ENCODE assay signal across 17 mouse cellular contexts in genomic region chr4:99160414-99160813, GRCm38 (mm10). TPM values are rescaled to one million over a fixed set of nuclear protein-coding genes. Genes with fewer than 3 reads are reported as not detected.
A peak's percentile ranks its signal among the peaks of the same experiment; 100 is the strongest.
DNase-seq lines count a peak whose midpoint lies in the region; ATAC-seq lines count a peak whose summit lies in the region.
"Had no signal": no experiment of that assay in that cellular context is flagged by ENCODE, and none has a peak within 500 bp of the region (broad histone marks: within the 10 kb centered on the region; RNA-seq: fewer than 3 reads in every experiment).

No protein-coding gene starts in this region.

- no peak overlapping the region for H3K4me2 ChIP-seq in forebrain, embryonic 16.5 days (ENCODE audit: low read length)
- no peak overlapping the region for H3K4me2 ChIP-seq in midbrain, embryonic 13.5 days (replicated peaks)
- H3K4me2 ChIP-seq: embryonic facial prominence, embryonic 12.5 days; heart, embryonic 12.5 days; stomach, embryonic 15.5 days had no signal

- H3K4me1 ChIP-seq in forebrain, embryonic 10.5 days: peaks cover 54% of the 10 kb centered on the region
- peaks cover 7% of the 10 kb centered on the region; the same call in 1 of the 2 replicates for H3K4me1 ChIP-seq in forebrain, embryonic 16.5 days (replicated peaks; ENCODE audit: control insufficient read depth, insufficient read depth, low read length)
- H3K4me1 ChIP-seq in midbrain, embryonic 10.5 days: peaks cover 41% of the 10 kb centered on the region
- peaks cover 23% of the 10 kb centered on the region for H3K4me1 ChIP-seq in midbrain, embryonic 13.5 days (replicated peaks)
- H3K4me1 ChIP-seq in embryonic facial prominence, embryonic 10.5 days: peaks cover 31% of the 10 kb centered on the region

- no peaks in the 10 kb centered on the region for H3K36me3 ChIP-seq in forebrain, embryonic 10.5 days (replicated peaks)
- H3K36me3 ChIP-seq in forebrain, embryonic 16.5 days (ENCODE audit: control insufficient read depth, insufficient read depth): no peaks in the 10 kb centered on the region
- no peaks in the 10 kb centered on the region for H3K36me3 ChIP-seq in midbrain, embryonic 10.5 days
- H3K36me3 ChIP-seq in midbrain, embryonic 13.5 days: no peaks in the 10 kb centered on the region
- no peaks in the 10 kb centered on the region for H3K36me3 ChIP-seq in embryonic facial prominence, embryonic 10.5 days (replicated peaks)
- H3K36me3 ChIP-seq: embryonic facial prominence, embryonic 12.5 days; heart, embryonic 12.5 days; stomach, embryonic 15.5 days had no signal

- peak overlapping the region; percentile 72 for H3K27ac ChIP-seq in forebrain, embryonic 10.5 days
- no peak overlapping the region for H3K27ac ChIP-seq in forebrain, embryonic 16.5 days (ENCODE audit: low read length)
- H3K27ac ChIP-seq in midbrain, embryonic 10.5 days (replicated peaks): peak overlapping the region; percentile 59; the same call in 1 of the 2 replicates
- H3K27ac ChIP-seq in midbrain, embryonic 13.5 days: no peak overlapping the region
- H3K27ac ChIP-seq in embryonic facial prominence, embryonic 10.5 days (replicated peaks): no peak overlapping the region
- H3K27ac ChIP-seq: embryonic facial prominence, embryonic 12.5 days; stomach, embryonic 15.5 days had no signal

- peak; percentile 69 for DNase-seq in forebrain, embryonic 10.5 days (ENCODE audit: extremely low spot score, low spot score)
- DNase-seq in midbrain, embryonic 10.5 days (ENCODE audit: low spot score): peak; percentile 65
- peak; percentile 95 for DNase-seq in Muller cell, postnatal 12 days (ENCODE audit: inconsistent ontology term)
- peak; percentile 36 for DNase-seq in embryonic facial prominence, embryonic 10.5 days (ENCODE audit: low spot score)
- DNase-seq in layer of hippocampus, postnatal 25 days (ENCODE audit: extremely low spot score in 1 of 2, low spot score in 1 of 2): no peak
- DNase-seq: cerebellum, postnatal 10 days; gastrocnemius, postnatal 36 days; kidney, adult 2 months; kidney, postnatal 36 days; lung, postnatal 10 days had no signal

- WGBS in forebrain, embryonic 10.5 days: 6% methylated on average over 3 of the region's 3 CpGs
- WGBS in forebrain, embryonic 16.5 days: 3% methylated on average over 3 of the region's 3 CpGs
- 7% methylated on average over 3 of the region's 3 CpGs for WGBS in midbrain, embryonic 10.5 days
- WGBS in midbrain, embryonic 13.5 days: 4% methylated on average over 3 of the region's 3 CpGs
- WGBS in embryonic facial prominence, embryonic 10.5 days: 13% methylated on average over 3 of the region's 3 CpGs

- no peak for ATAC-seq in forebrain, embryonic 16.5 days
- ATAC-seq in midbrain, embryonic 13.5 days: no peak
- ATAC-seq in granulocyte monocyte progenitor cell, adult 5-6 weeks (replicated peaks; ENCODE audit: poor library complexity, severe bottlenecking): no peak

- H3K9ac ChIP-seq in forebrain, embryonic 16.5 days (replicated peaks; ENCODE audit: low read depth, low read length): no peak overlapping the region
- H3K9ac ChIP-seq in midbrain, embryonic 13.5 days (replicated peaks): no peak overlapping the region
- H3K9ac ChIP-seq: embryonic facial prominence, embryonic 12.5 days; heart, embryonic 12.5 days; stomach, embryonic 15.5 days had no signal

- peaks cover 37% of the 10 kb centered on the region for H3K27me3 ChIP-seq in forebrain, embryonic 10.5 days (ENCODE audit: poor library complexity, severe bottlenecking)
- H3K27me3 ChIP-seq in forebrain, embryonic 16.5 days (replicated peaks; ENCODE audit: control insufficient read depth, insufficient read depth, low read length): no peaks in the 10 kb centered on the region
- H3K27me3 ChIP-seq in midbrain, embryonic 10.5 days (ENCODE audit: low read depth, poor library complexity, severe bottlenecking): peaks cover 80% of the 10 kb centered on the region
- peaks cover 26% of the 10 kb centered on the region for H3K27me3 ChIP-seq in midbrain, embryonic 13.5 days
- peaks cover 45% of the 10 kb centered on the region for H3K27me3 ChIP-seq in embryonic facial prominence, embryonic 10.5 days (replicated peaks; ENCODE audit: low read depth, poor library complexity, severe bottlenecking)
- H3K27me3 ChIP-seq: embryonic facial prominence, embryonic 12.5 days; heart, embryonic 12.5 days; megakaryocyte, embryonic 14.5 days; stomach, embryonic 15.5 days had no signal

- H3K9me3 ChIP-seq in forebrain, embryonic 10.5 days: no peaks in the 10 kb centered on the region
- H3K9me3 ChIP-seq in forebrain, embryonic 16.5 days (ENCODE audit: control insufficient read depth, low read length): no peaks in the 10 kb centered on the region
- H3K9me3 ChIP-seq in midbrain, embryonic 10.5 days (replicated peaks): no peaks in the 10 kb centered on the region
- no peaks in the 10 kb centered on the region for H3K9me3 ChIP-seq in midbrain, embryonic 13.5 days
- H3K9me3 ChIP-seq in embryonic facial prominence, embryonic 10.5 days: no peaks in the 10 kb centered on the region
- H3K9me3 ChIP-seq: heart, embryonic 12.5 days; megakaryocyte, embryonic 14.5 days; stomach, embryonic 15.5 days had no signal

- H3K4me3 ChIP-seq in forebrain, embryonic 10.5 days: peak overlapping the region; percentile 8; the same call in 1 of the 2 replicates
- no peak overlapping the region for H3K4me3 ChIP-seq in forebrain, embryonic 16.5 days (replicated peaks; ENCODE audit: low read length)
- H3K4me3 ChIP-seq in midbrain, embryonic 10.5 days: no peak overlapping the region
- H3K4me3 ChIP-seq in midbrain, embryonic 13.5 days (replicated peaks): no peak overlapping the region
- H3K4me3 ChIP-seq in embryonic facial prominence, embryonic 10.5 days: no peak overlapping the region
- H3K4me3 ChIP-seq: embryonic facial prominence, embryonic 12.5 days; heart, embryonic 12.5 days; megakaryocyte, embryonic 14.5 days; stomach, embryonic 15.5 days had no signal

RNA-seq across cellular contexts. Expression of gene Atg4c, which starts 33.3 kb away (rescaled TPM):
- polyA plus RNA-seq in forebrain, embryonic 10.5 days (2016; fragmentation: Nextera tagmentation; extraction: Ambion mirVana): 12.6 and 14.2 TPM in 2 replicates
- polyA plus RNA-seq in forebrain, embryonic 16.5 days (2015; fragmentation: Nextera tagmentation; extraction: Ambion mirVana): 21.3 and 22.0 TPM in 2 replicates
- 11.6 and 15.2 TPM in 2 replicates for polyA plus RNA-seq in midbrain, embryonic 10.5 days (2016; fragmentation: Nextera tagmentation; extraction: Ambion mirVana)
- polyA plus RNA-seq in midbrain, embryonic 13.5 days (2015; fragmentation: Nextera tagmentation; extraction: Ambion mirVana): 15.2 and 15.5 TPM in 2 replicates
- polyA plus RNA-seq in embryonic facial prominence, embryonic 10.5 days (2016; fragmentation: Nextera tagmentation; extraction: Ambion mirVana): 12.7 and 15.0 TPM in 2 replicates
- total RNA-seq in layer of hippocampus, postnatal 25 days (2021): 10 to 100 TPM; 32.5 to 35.1 TPM
- 8.8 and 14.7 TPM in 2 replicates for total RNA-seq in granulocyte monocyte progenitor cell, adult 5-6 weeks (2014; fragmentation: Nextera tagmentation)
- 7.4 and 15.0 TPM in 2 replicates for total RNA-seq in granulocyte monocyte progenitor cell, adult 5-6 weeks (2017)

RNA-seq across cellular contexts. Expression of gene Dock7, which starts 39.7 kb away (rescaled TPM):
- polyA plus RNA-seq in forebrain, embryonic 10.5 days (2016; fragmentation: Nextera tagmentation; extraction: Ambion mirVana): 73.5 and 74.2 TPM in 2 replicates
- 86.0 and 87.1 TPM in 2 replicates for polyA plus RNA-seq in forebrain, embryonic 16.5 days (2015; fragmentation: Nextera tagmentation; extraction: Ambion mirVana)
- polyA plus RNA-seq in midbrain, embryonic 10.5 days (2016; fragmentation: Nextera tagmentation; extraction: Ambion mirVana): 64.5 and 81.5 TPM in 2 replicates
- polyA plus RNA-seq in midbrain, embryonic 13.5 days (2015; fragmentation: Nextera tagmentation; extraction: Ambion mirVana): 94.5 and 95.6 TPM in 2 replicates
- 81.8 and 82.1 TPM in 2 replicates for polyA plus RNA-seq in embryonic facial prominence, embryonic 10.5 days (2016; fragmentation: Nextera tagmentation; extraction: Ambion mirVana)
- total RNA-seq in layer of hippocampus, postnatal 25 days (2021): 10 to 100 TPM; 30.7 to 37.4 TPM
- 15.6 and 35.3 TPM in 2 replicates for total RNA-seq in granulocyte monocyte progenitor cell, adult 5-6 weeks (2014; fragmentation: Nextera tagmentation)
- 18.4 and 26.2 TPM in 2 replicates for total RNA-seq in granulocyte monocyte progenitor cell, adult 5-6 weeks (2017)

Comparison
In these comparisons a context has a peak if more than half of its experiments do, and no peak if none do; other contexts are left out.
1. H3K27ac ChIP-seq: peak in forebrain, embryonic 10.5 days (single experiment) and midbrain, embryonic 10.5 days (single experiment); none in forebrain, embryonic 16.5 days (single experiment), midbrain, embryonic 13.5 days (single experiment) and embryonic facial prominence, embryonic 10.5 days (single experiment).
2. DNase-seq: peak in forebrain, embryonic 10.5 days (single experiment), midbrain, embryonic 10.5 days (single experiment), Muller cell, postnatal 12 days (single experiment) and embryonic facial prominence, embryonic 10.5 days (single experiment); none in layer of hippocampus, postnatal 25 days (0 of 2).